Mouse (Mus musculus) retina, embryonic 14.5 days (tissue): ENCODE results near the gene Hmgb2.

ENCODE experiments used
- DNase-seq: peaks from one replicate; pipeline ENCODE4 v3.0.0-alpha.2; 2015; ENCODE audit warnings: low spot score

The Hmgb2 gene

DNA sequence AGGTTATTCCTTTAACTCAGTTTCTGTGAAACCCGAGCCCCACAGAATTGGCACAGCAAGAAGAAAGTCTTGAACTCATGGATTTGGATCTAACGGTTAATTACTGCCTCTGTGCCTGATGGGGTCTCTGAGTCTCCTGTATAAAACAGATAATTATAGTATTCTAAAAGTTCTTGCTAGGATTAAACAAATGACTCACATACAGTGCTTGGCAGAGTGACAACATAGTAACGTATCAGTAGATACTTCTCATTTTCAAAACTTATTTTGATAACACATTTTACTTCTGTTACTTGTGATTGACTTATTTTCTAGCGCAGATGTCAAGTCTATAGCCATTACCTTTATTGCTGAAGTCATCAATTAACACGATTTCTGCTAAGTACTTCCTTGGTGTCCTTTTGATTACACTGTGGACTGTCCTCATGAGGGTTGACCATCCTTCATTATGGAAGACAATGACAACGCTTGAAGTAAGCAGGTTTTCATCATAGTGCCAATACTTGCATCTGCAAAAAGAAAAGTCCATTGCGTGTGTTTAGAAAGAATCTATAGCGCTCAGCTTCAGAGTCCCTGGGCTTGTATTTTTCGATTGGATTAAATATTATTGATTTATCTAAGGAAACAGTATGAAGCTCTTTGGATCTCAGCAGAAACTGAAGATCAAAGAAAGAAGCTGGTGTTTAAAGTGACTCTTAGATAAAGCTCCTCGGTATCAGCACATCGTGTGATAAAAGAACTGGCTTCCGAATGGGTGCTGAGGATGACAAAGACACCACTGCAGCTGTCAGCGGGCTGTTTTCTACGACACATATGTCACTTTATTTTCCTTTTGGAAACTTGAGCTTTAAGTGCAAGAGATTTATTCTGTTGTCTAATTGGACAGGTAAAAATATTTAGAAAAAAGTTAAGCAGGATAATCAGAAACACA lies 40.7 kb downstream of the Hmgb2 start:
- no peak for DNase-seq

DNA sequence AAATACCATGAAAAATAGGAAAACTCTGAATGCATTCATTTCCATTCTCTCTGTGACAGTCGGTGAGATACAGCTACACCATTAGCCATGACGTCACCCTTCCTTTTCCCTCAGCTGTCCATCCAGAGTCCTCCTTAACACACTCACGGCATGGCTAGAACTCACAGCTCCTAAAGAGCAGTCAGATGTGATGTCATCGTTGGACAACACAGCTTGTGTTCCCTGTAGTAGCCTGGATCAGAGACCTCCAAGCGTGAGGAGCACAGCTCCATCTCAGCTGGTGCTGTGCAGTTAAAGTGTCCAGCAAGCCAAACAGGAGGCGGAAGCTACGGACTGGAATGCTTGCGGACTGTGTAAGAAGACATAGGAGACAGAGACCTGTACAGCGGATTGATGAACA lies 49.2 kb downstream of the Hmgb2 start:
- DNase-seq, result no peak

DNA sequence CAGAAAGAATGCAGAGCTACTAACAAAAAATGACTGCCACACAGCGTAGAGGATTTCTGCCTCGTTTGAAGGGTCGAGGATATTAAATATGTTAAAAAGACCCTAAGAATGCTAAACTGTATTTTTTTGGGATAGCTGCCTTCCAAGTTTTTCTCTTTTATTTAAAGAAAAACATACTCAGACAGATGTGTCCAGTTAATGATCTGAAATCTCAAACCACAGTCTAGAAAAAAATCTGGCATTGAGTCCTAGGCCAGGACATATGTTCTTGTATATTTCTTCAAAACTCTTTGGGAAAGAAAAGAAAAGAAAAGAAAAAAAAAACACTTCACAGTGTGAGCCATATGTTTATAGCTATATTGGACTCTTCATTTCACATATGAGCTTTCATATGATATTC lies 51.0 kb downstream of the Hmgb2 start:
- no peak for DNase-seq

DNA sequence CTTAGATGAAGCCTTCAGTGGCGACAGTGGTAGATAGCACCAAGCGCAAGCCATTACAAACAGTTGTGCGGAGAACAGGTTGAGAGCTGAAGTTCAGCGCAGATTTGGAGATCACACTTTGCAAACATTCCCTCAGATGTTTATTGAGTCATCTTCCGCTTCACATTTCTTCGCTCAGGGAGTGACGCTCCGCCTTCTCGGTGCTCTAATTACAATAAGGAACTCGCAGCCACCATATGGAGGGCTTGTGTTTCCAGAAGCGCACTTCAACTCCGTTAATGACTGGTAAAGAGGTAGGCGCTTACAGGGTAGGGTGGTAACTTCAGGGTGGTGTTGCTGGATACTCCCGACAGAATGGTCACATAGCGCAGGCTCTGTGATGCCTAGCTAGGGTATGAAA lies 52.0 kb downstream of the Hmgb2 start:
- DNase-seq, result no peak

DNA sequence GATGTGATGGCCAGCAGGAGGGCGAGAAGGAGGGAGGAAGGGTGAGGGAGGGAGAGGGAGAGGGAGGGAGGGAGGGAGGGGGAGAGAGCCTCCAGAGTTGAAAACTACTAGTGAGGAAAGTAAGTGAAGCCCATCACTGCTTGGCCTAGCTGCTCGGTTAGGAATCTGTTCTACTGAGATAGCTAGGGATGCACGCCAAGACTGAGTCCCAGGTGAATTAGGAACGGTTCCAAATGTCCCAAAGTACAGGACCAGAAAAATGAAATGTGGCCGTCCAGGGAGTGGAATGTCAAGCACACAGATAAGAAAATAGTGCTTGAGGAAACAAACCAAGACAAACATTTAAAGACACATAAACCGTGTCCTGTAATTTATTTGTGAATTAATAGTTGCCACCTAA lies 53.3 kb downstream of the Hmgb2 start:
- no peak for DNase-seq
